Mouse (Mus musculus) gastrocnemius, postnatal 4 days (tissue): Measurements from ENCODE around the gene Rrbp1. TPM values are rescaled to one million over a fixed set of nuclear protein-coding genes. Genes with fewer than 3 reads are reported as not detected.

Experiments
- DNase-seq, 2 experiments: peaks; one replicate each; pipeline ENCODE4 v3.0.0; 2021 to 2022; ENCODE audit warnings: low spot score in 2 of 2, mixed read lengths in 2 of 2
- total RNA-seq, 2 experiments: library from RNA; stranded (reverse); gene quantifications; 2 replicates each; pipeline ENCODE4 v1.2.3; 2021

Rrbp1 gene
- total RNA-seq, 2 experiments from 2014 or later = 270 to 296 TPM

DNA sequence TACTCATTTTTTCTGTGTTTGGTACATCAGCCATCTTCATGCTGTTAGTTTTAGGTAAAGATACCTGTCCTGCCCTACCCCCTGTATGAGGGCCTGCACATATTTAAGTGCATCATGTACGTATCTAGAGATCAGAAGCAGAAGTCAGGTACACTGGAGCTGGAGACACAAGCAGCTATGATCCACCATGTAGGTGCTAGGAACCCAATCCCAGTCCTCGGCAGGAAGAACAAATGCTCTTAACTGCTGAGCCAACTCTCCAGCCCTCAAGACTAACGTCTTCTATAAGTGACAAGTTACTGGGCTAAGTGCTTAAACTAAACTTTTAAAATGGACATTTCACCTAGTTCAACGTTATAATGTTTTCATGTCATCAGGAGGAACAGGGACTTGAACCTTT, 3.9 kb downstream of the Rrbp1 start:
- DNase-seq = no peak

DNA sequence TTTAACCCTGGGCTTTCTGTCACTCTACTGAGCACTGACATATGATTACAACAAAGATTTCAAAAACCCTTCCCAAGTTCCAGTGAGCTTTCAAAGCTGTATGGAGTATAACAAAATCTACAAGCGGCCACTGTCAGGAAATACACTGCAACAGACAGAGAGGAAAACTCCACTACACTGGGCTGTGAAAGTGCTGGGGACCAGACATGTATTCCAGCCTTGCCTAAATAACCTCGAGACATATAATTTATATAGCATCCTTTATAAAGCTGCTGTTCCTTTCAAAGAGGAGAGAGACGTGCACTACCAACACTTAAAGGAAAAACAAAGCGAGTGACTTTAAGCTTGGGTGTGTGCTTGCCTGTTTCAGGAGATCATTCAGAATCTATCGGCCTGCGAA, 4.4 kb downstream of the Rrbp1 start:
- DNase-seq = no peak

DNA sequence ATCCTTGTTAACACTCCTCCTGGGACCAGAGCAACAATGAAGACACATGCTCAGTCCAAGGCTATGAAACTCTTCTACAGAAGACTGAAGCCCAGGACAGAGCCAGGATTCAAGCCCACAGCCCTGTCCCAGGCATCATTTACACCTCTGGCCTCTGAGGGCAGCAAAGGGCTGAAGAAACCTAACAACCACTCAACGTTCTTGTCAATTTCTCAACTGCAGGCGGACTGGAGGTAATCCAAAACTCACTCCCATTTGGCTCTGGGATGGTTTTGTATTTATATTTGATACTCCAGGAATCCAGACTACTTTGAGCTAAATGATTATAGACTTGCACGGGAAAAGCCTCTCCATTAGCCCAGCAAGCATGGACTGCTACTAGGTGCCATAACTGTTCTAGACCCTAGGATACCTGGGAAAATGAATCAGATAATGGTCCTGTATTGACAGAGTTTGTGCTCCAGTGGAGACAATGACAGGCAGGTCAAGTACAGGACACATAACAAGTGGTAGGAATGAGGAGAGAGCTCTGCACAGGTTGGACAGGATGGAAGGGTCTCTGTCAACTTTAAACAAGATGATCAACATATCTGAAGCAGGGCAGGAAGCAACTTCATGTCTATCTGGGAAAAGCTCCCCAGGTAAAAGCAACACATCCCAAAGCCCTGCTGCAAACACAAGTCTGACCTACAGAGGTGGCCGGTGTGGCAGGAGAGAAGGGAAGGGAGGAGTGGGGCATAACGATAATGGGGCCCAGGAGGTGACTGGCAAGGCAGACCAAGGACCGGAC, 5.7 kb downstream of the Rrbp1 start:
- no peak for DNase-seq

DNA sequence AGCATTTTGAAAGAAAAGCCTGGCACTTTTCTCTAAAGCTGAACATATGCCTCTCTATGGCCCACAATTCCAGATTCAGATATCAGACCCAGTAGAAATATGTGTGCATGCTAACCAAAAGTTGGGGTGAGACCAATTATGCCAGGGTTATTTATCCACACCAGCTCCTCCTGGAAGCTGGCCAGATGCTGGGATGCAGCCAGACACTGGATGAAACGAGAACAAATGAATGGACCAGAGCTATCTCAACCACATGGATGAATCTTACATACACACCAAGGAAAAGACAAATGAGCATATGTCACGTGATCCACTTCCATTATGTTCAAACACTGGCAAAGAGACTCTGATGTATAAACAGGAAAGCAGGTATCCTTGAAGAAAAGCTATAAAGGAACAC, 7.5 kb downstream of the Rrbp1 start:
- DNase-seq = no peak

DNA sequence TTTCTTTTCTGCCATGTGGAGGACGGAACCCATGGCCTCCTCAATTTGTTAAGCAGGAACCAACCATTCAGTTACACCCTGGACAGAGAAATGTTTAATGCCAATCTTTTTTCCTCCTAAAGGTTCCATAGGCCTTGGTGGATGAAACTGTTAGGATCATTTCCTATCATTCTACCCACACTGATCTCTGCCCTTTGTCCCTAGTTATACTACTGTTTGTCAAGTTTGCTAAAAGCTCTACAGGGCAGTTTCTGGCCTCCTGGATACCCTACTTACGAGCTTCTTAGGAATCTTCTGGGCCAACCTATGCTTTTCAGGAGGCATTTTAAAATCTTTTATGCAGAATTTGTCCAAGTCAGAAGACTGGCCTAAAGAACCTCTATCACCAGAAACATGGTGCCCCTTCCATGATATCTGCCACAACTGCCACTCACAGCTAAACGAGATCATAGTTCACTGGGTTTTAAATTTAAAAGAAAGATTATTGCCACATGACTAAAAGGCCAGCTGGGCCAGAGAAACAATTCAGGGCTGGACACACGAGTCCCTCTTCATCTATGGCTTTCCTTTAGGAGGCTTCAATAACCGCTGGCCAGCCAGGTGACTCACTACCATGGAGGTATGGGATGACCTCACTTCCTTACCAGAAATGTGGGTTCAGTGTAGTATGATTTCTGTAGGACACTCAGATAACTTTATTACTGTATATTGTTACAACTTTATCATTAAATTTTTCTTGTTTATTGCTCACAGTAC, 8.7 kb downstream of the Rrbp1 start:
- no peak for DNase-seq

DNA sequence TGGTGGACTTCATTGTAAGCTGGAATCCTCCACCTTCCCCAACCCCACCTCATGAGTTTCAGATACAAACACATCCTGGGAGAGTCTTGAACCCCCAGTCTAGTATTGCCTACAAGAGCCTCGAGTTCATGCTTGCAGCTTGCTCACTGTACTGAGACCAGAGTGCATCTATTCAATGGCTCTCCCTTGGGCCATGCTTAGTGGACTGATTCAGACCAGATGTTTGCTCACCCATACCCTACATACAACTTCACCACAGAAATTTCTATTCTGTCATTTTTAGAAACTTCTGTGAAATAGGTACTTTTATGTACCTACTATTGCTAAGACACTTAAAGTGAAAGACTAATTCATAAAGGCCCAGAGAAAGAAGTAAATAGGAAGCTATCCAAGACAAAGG, 18.1 kb downstream of the Rrbp1 start:
- DNase-seq = no peak

DNA sequence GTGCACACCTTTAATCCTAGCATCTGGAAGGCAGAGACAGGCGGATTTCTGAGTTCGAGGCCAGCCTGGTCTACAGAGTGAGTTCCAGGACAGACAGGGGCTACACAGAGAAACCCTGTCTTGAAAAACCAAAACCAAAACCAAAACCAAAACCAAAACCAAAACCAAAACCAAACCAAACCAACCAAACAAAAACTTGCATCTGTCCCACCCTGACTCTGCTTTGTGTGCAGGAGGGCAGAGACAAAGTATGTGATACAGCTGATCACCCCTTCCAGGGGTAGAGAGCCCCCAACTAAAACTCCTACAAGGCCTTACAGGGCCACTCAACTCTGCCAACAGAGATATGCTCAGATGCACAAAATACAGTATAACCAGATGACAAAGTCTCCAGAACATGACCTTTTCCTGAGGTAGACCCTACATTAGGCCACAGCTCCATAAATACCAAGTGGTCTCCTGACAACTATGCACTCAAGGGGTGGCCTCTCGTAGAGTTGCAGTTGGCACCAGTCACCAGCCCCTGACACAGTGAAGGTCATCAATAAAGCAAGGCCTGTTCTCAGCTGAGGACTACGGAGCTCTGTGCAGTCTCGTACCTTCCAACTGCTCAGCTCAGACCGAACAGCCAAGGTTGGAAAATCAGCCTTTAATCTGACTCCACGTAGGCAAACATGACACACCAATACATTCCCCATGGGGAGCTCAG, 18.9 kb downstream of the Rrbp1 start:
- DNase-seq = no peak

DNA sequence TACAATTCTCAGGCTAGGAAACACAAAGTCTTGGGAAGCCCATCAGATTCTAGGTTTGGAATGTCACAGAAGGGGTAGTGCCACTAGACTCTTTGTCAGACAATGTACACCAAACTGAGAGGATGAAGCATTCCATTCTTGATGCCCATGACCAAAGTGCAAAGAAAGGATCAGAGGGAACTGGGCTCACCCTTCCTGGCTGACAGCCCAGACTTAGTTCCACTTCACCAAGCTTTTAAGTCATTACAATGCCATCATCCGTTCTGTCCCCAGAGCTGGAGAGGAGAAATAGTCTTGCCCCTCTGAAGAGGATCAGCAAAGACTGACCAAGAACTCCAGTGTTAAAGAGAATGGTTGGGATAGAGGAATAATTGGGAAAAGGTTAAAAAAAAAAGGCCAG, 20.1 kb downstream of the Rrbp1 start:
- no peak for DNase-seq

DNA sequence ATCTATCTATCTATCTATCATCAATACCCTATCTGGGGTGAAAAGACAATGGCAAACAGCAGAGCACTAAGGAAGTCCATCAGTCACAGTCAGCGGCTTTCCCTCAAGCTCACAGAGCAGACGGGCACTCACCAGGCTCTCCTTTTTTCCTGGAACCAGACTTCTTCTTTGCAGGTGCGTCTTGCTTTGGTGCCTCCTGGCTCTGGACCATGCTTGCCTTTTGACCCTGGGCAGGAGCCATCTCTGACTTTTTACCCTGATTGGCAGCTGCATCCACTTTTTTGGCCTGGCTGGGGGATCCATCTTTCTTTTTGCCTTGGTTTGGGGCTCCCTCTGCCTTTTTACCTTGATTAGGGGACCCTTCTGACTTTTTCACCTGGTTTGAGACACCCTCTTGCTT, 23.0 kb downstream of the Rrbp1 start:
- no peak for DNase-seq

DNA sequence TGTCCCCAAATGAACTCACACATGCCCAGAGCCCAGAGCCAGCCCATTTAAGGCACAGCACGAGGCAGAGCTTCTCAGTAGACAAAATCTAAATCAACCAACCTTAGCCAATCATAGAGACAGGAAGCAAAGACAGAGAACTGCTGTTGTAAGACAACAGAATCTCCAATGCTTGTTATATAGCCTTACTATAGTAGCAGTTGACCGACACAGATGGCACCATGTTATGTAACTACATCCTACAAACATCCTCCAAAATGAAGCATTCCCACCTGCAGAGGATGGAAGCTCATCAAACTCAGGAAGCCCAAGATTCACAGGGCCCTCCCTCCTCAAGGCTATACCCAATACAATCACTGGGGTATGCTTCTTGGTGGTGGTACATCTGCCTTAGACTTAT, 23.6 kb downstream of the Rrbp1 start:
- no peak for DNase-seq

DNA sequence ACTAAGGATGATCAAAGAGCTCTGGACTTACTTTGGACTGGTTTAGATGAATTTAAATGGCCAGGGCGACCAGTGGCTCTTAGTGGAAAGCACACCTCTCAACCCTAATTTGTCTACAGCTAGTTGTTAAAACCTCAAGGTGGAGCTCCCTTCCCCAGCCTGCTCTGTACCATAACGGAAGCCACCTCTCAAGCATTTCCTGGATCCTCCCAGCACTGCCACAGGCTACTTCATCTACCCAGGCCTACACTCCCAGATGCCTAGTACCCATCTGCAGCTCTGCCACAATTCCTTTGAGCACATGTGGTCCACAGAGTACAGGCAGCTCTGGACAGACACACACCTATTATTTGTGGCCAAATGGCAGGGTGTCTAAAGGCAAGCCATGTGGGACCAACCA, 27.6 kb downstream of the Rrbp1 start:
- no peak for DNase-seq

DNA sequence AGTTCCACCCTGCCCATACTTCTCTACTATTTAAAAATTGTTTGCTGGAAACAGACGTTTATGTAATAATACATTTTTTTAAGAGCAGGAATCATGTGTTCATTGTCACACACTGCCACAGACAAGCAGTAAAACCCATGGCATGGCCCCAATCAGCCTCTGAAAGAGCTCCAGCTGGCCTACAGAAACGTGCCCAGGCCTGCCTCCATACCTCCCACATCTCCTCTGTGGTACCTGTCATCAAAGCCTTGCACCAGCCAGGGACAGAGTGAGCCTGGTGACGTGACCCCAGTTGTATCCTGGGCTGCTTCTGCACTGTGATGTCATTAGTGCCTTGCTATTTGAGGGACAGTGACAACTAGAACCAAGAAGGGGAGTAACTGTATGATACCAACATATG, 28.2 kb downstream of the Rrbp1 start:
- no peak for DNase-seq

DNA sequence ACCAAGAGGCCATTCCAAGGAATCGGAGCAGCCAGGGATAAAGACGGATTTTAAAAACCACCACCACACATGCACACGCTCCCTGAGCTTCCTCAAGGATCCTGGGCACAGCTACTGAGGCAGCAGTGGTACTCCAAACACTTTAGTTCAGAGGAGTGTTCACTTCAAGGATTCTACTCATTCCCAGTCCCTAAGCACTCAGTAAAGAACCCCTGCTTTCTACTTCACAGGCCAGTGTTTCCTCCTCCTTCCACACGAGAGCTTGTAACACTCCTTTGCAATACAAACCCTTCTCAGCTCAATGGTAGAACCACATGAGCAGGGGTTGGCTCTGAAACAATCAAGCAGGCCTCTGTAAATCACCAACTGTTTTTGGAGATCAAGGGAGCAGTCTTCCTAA, 28.9 kb downstream of the Rrbp1 start:
- no peak for DNase-seq

DNA sequence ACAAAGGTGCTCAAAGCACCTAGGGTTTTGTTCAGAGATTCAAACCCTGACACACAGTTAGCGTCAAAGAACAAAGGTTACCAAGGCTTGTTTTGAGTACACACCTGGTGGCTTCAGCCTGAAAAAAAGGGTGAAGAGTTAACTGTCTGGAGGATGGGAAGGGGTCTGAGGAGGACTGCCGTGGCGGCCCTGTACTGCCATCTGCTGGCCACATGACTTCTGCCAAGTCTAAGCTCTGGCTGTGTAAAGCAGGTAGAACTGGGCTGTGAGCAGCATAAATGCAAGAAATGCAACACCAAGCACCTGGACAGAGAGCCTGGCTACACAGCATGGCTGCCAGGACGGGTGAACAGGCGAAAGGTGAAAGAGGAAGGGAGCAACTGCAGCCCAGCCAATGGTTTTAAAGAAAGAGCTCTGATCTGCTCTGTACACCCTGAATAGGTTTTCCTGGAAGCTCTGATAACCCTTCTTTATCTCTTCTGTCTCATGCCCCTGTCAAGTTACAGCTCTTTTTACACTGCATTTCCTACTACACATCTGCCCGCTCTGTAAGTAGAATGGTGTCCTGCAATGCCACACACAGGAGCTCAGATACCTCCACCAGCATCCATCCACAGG, 30.2 kb downstream of the Rrbp1 start:
- peak in 1 of 2 experiments; percentile 64 for DNase-seq

DNA sequence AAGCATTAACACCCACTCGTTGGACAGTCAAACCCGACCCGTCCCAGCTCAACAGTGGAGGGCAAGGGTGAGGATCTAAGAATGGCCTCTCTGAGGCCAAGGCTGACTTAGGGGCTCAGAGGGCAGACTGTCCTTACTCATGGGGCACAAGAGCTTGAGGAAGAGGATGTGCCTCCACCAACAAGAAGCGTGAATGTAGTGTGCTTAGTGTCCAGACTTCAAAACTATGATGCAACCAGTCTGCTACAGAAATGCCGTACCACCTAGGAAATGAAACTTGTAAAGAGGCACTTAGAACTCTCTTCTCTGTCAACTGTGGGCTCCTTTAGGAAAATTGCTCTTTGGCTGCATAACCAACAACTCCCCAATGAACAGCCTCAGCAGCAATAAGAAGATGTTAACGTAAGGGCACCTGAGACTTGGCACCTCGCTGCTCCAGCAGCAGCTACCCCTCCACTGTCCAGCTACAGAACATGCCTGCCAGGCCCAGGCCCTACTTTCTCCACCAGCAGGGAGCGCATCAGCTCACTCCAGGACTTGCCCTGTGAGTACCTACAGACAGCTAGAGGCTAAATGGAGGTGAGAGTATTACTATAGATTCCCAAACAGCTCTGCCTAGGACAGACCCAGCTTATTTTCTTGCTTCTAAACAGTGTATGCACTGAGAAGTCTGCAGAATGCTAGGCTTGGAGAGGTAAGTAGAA, 32.5 kb downstream of the Rrbp1 start:
- no peak for DNase-seq

DNA sequence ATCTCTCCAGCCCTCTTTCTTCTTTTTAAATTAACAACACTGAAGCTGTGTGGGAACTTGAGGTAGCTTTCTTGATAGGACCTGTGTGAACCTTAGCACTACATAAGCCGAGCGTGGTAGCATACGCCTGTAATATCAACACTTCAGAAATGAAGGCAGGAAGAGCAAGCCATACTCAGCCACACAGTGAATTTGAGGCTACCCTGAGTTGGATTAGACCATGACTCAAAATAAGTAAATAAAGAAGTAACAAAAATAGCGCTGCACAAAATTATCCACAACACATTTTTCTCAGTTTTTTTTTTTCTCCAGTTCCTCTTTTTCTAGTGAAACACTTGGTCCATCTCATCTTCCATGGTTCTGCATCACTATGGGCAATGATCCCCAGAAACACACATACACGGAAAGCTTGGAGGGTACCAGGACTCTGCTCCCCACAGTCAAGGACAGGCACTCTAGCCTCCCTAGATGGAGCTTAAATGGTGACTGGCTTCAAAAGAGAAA, 35.9 kb downstream of the Rrbp1 start:
- no peak for DNase-seq

DNA sequence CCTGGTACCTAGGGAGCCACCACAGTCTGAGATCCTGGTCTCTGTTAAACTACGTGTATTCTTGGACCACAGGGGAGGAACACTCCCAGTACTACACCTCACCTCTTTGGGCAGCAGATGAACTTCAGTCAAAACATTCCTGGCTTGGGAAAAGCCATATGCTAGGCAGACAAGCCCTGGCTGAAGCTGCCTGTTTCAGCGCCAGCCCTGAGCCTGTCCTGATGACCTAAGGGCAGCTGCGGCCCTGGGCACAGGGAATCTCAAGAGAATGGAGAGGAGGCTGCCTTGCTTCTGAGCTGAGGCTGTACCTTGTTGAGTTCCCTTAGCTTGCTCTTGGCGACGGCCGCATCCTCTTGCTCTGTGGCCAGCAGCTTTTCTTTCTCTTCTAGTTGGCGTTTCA, 37.9 kb downstream of the Rrbp1 start:
- DNase-seq = no peak

DNA sequence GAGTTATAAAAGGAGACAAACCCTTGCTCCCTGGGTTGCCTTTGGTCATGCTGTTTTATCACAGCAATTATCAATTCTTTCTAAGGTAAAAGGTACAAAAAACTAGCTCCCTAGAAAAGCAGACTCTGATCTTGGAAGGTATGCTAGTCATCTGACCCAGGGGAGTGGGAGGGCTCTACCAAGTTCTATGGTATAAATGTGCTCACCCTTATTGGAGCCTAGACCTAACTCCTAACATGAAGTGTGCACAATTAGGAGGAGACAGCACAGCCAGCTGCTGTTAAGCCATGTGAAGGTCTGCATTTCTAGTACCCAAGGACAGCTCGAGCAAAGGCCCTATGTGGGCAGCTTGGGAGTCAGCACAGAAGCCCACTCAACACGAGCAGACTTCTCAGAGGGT, 39.2 kb downstream of the Rrbp1 start:
- DNase-seq = no peak

DNA sequence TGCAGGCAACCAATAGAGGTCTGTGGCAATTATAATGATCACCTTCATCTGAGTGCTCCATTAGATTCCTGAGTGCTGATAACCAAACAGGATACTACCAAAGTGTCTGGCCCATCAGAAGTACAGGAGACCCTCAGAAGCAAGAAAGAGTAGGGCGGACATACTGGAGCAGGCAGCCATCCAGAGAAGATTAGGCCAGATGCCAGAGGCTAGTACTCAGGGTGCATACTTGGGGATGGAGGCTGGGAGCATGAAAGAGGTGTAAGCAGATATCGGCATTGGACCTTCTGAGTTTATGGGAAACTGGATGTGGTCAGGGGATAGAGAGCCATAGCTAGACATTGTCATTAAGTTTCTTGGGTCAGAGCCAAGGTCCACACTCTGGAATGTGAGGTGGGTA, 40.2 kb downstream of the Rrbp1 start:
- no peak for DNase-seq

DNA sequence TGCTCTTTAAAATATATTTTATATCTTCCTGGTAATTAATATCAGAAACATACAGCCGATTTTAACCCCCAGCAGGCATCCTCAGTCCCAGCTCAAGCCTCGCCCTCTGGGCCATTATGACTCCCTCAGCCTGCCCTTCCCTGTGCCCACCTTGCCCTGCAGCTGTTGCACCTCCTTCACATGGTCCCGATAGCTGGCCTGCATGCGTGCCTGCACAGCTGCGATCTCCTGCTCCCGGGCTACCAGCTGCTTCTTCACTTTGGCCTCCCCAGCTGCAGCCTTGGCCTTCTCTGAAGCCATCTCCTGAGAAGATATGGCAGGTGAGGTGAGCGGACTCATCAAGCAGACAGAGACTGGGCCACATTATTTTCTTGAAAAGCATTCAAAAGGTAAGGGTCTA, 41.8 kb downstream of the Rrbp1 start:
- DNase-seq = no peak

DNA sequence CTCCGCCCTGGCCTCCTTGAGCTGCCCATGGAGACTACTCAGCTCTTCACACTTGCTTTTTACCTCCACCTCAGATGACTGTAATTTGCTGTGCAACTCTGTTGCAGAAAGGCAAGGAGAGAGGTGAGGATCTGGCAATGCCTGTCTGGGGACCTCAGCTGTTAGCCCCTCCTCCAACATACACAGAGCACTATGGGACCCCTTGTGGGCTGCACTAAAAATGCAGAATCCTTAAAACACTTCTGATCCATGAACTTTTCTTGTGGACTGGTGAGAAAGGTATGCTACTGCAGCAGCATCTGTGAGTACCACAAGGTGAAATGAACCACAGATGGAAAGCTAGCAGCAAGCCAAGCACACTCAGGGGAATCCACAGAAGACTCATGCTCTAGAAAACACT, 47.7 kb downstream of the Rrbp1 start:
- no peak for DNase-seq
